Mouse (Mus musculus) c-Kit-negative CD71-positive TER-119-positive erythroid progenitor cells, embryonic 14.5 days (primary cell): ENCODE results near the gene Tas2r104.

Experiments used
- DNase-seq: peaks from one replicate; pipeline ENCODE4 v3.0.0-alpha.2; 2013; ENCODE audit warnings: low read depth, low spot score

The Tas2r104 gene

GRCm38 (mm10) chr6:131685644-131686043 lies at the start of gene Tas2r104:
Gene Tas2r104, minus strand, starts transcription at chr6:131685744.
- no peak for DNase-seq

- no peak for DNase-seq
These were observed 27.3 kb upstream of the Tas2r104 start for GRCm38 (mm10) chr6:131712803-131713202.

GRCm38 (mm10) chr6:131689963-131690362 lies 4.4 kb upstream of the Tas2r104 start, which contains the start of gene Tas2r114:
Gene Tas2r114, minus strand, starts transcription at chr6:131690063.
- DNase-seq = no peak

- no peak for DNase-seq
These were observed 1.9 kb upstream of the Tas2r104 start, which contains the start of gene Tas2r105 for GRCm38 (mm10) chr6:131687395-131687794. Gene Tas2r105, minus strand, starts transcription at chr6:131687495.

GRCm38 (mm10) chr6:131678786-131679185 lies 6.8 kb downstream of the Tas2r104 start, which contains the start of gene Tas2r106:
Gene Tas2r106, minus strand, starts transcription at chr6:131678886.
- DNase-seq = no peak

- no peak for DNase-seq
These were observed 25.5 kb downstream of the Tas2r104 start, which contains the start of gene Tas2r107 for GRCm38 (mm10) chr6:131660049-131660448. Gene Tas2r107, minus strand, starts transcription at chr6:131660149.
